Mouse (Mus musculus): Measurements from ENCODE around the gene Ptgs1.
A peak's percentile ranks its signal among the peaks of the same experiment; 100 is the strongest.
"Not testable (repeated sequence)": the region's sequence is repeated elsewhere in the genome, so short reads cannot be mapped to it uniquely, and the experiment has no call there.

The Ptgs1 gene

GRCm38 (mm10) chr2:36230366-36230765, at the start of gene Ptgs1:
Gene Ptgs1 (plus strand): TSS chr2:36230426.
- peak; percentile 52 for DNase-seq

- DNase-seq, result not testable (repeated sequence)
These were observed 48.4 kb upstream of the Ptgs1 start for GRCm38 (mm10) chr2:36181587-36182368.

- DNase-seq, result no peak
These were observed 46.9 kb upstream of the Ptgs1 start for GRCm38 (mm10) chr2:36183278-36183677.

GRCm38 (mm10) chr2:36184192-36184591, 46.0 kb upstream of the Ptgs1 start:
- no peak for DNase-seq

GRCm38 (mm10) chr2:36184876-36185275, 45.4 kb upstream of the Ptgs1 start:
- DNase-seq, result no peak

- DNase-seq, result not testable (repeated sequence)
These were observed 41.0 kb upstream of the Ptgs1 start for GRCm38 (mm10) chr2:36189200-36189599.

GRCm38 (mm10) chr2:36191098-36191941, 38.9 kb upstream of the Ptgs1 start:
- no peak for DNase-seq

- no peak for DNase-seq
These were observed 33.2 kb upstream of the Ptgs1 start for GRCm38 (mm10) chr2:36197021-36197420.

- DNase-seq, result peak; percentile 52
These were observed 32.0 kb upstream of the Ptgs1 start for GRCm38 (mm10) chr2:36197919-36198881.

- no peak for DNase-seq
These were observed 31.4 kb upstream of the Ptgs1 start for GRCm38 (mm10) chr2:36198882-36199262.

GRCm38 (mm10) chr2:36200813-36201212, 29.4 kb upstream of the Ptgs1 start:
- DNase-seq, result no peak

GRCm38 (mm10) chr2:36201756-36202610, 28.2 kb upstream of the Ptgs1 start:
- peak; percentile 16 for DNase-seq

- DNase-seq, result no peak
These were observed 27.7 kb upstream of the Ptgs1 start for GRCm38 (mm10) chr2:36202611-36202880.

GRCm38 (mm10) chr2:36203011-36203825, 27.0 kb upstream of the Ptgs1 start:
- DNase-seq, result peak; percentile 70

GRCm38 (mm10) chr2:36204595-36204994, 25.6 kb upstream of the Ptgs1 start:
- DNase-seq, result no peak

- no peak for DNase-seq
These were observed 23.2 kb upstream of the Ptgs1 start for GRCm38 (mm10) chr2:36207071-36207470.

- peak; percentile 64 for DNase-seq
These were observed 19.4 kb upstream of the Ptgs1 start for GRCm38 (mm10) chr2:36210796-36211195.

- peak; percentile 81 for DNase-seq
These were observed 18.4 kb upstream of the Ptgs1 start for GRCm38 (mm10) chr2:36211785-36212184.

- DNase-seq, result no peak
These were observed 17.1 kb upstream of the Ptgs1 start for GRCm38 (mm10) chr2:36213108-36213507.

GRCm38 (mm10) chr2:36214023-36214422, 16.2 kb upstream of the Ptgs1 start:
- peak; percentile 90 for DNase-seq

GRCm38 (mm10) chr2:36214425-36214824, 15.8 kb upstream of the Ptgs1 start:
- DNase-seq, result peak; percentile 58
